Mouse (Mus musculus) retina, postnatal 7 days (tissue): ENCODE measurements around the gene Gm11042.

Experiments used
- DNase-seq: peaks from one replicate; pipeline ENCODE4 v3.0.0-alpha.2; 2012; ENCODE audit warnings: low read depth, low spot score

The Gm11042 gene

GRCm38 (mm10) chr12:74284685-74285054 lies 31.5 kb downstream of the Gm11042 start:
- no peak for DNase-seq

GRCm38 (mm10) chr12:74284020-74284684 lies 32.0 kb downstream of the Gm11042 start:
- peak; percentile 77 for DNase-seq

- DNase-seq: no peak
Measured at GRCm38 (mm10) chr12:74282846-74283245, 33.3 kb downstream of the Gm11042 start.

- DNase-seq: no peak
Measured at GRCm38 (mm10) chr12:74281403-74281802, 34.8 kb downstream of the Gm11042 start.

GRCm38 (mm10) chr12:74277265-74277664 lies 38.9 kb downstream of the Gm11042 start:
- DNase-seq: no peak

- no peak for DNase-seq
Measured at GRCm38 (mm10) chr12:74272545-74272944, 43.6 kb downstream of the Gm11042 start.

GRCm38 (mm10) chr12:74268644-74269285 lies 47.4 kb downstream of the Gm11042 start:
- no peak for DNase-seq

- DNase-seq: no peak
Measured at GRCm38 (mm10) chr12:74267049-74267448, 49.1 kb downstream of the Gm11042 start.
